Mouse (Mus musculus) G1E (cell line): Measurements from ENCODE around the gene E2f8.

ENCODE experiments used
- CTCF ChIP-seq: IDR thresholded peaks from 2 replicates; pipeline ENCODE4 v1.5.1; 2012; ENCODE audit warnings: low read depth, low read length, inconsistent platforms, mixed read lengths
- TAL1 ChIP-seq: conservative IDR thresholded peaks from 2 replicates; pipeline ENCODE4 v1.6.1; 2012; ENCODE audit warnings: low read depth, low read length, inconsistent platforms, mixed read lengths

DNA sequence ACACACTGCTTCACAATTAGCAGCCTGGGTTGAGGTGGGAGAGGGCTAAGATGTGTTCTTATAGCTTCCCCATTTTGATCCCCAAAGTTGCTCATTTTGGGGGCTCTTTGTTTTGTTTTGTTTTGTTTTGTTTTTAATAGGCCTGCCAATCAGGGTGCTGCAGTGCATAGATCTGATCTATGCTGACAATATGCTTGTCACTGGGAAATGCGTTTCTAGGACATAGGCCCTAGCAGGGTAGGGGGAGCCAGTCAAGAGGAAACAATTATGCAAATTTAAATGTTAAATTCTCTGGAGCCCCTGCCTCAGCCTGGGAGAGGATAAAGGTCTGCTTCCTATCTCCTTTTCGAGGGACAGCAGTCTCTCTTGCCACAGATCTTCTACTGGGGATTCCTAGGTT, 21.1 kb upstream of the E2f8 start:
- TF ChIP-seq CTCF (no peak), TAL1 (no peak)
